Mouse (Mus musculus) spleen, adult 2 months (tissue): ENCODE results near the gene Ppp4r1. TPM values are rescaled to one million over a fixed set of nuclear protein-coding genes. Genes with fewer than 3 reads are reported as not detected.

Source experiments
- DNase-seq, 2 experiments: peaks; one replicate each; pipeline versions ENCODE4 v3.0.0 to v3.0.0-alpha.2; 2012 to 2021; ENCODE audit warnings: low spot score in 2 of 2, low read depth in 1 of 2
- H3K27ac ChIP-seq: fragments of 200-500 bp; 2 replicates; pipeline ENCODE4 v1.5.1; 2012; ENCODE audit warnings: low read length, inconsistent platforms; ENCODE audit not compliant: insufficient read depth
- H3K27me3 ChIP-seq: fragments of 200-500 bp; 2 replicates; pipeline ENCODE4 v1.6.1; 2012; ENCODE audit warnings: mild to moderate bottlenecking, moderate library complexity, low read length, inconsistent platforms; ENCODE audit not compliant: control insufficient read depth, insufficient read depth
- H3K36me3 ChIP-seq: fragments of 200-500 bp; 2 replicates; pipeline ENCODE4 v1.6.1; 2012; ENCODE audit warnings: mild to moderate bottlenecking, low read length, inconsistent platforms; ENCODE audit not compliant: control insufficient read depth, insufficient read depth
- H3K4me1 ChIP-seq: fragments of 200-500 bp; 2 replicates; pipeline ENCODE4 v1.6.1; 2011; ENCODE audit warnings: inconsistent platforms; ENCODE audit not compliant: control insufficient read depth, insufficient read depth, insufficient read length
- H3K4me3 ChIP-seq: fragments of 200-500 bp; 2 replicates; pipeline ENCODE4 v1.5.1; 2011; ENCODE audit warnings: mild to moderate bottlenecking, inconsistent platforms; ENCODE audit not compliant: insufficient read depth, insufficient read length; ENCODE audit errors: extremely low read depth
- CTCF ChIP-seq: fragments of 200-500 bp; IDR thresholded peaks from 2 replicates; pipeline ENCODE4 v1.5.1; 2011; ENCODE audit warnings: mild to moderate bottlenecking, inconsistent platforms; ENCODE audit not compliant: insufficient read depth, insufficient read length, insufficient replicate concordance; ENCODE audit errors: extremely low read depth
- POLR2A ChIP-seq: fragments of 200-500 bp; IDR thresholded peaks from 2 replicates; pipeline ENCODE4 v1.6.1; 2011; ENCODE audit warnings: low read depth, low read length, inconsistent platforms
- WGBS: fragments of 180-500 bp; shearing (Covaris S2); methylation state at CpG from one replicate; pipeline ENCODE4 v1.1.7; 2018; 5-methylcytosine and 5-hydroxymethylcytosine counted together
- polyA plus RNA-seq: library from polyadenylated mRNA; depleted of rRNA; stranded (reverse); fragments of >200 nt; gene quantifications from 2 replicates; pipeline ENCODE4 v1.2.3, GENCODE M21; 2012

The Ppp4r1 gene
- polyA plus RNA-seq, 1 experiment = 23.1 TPM

DNA sequence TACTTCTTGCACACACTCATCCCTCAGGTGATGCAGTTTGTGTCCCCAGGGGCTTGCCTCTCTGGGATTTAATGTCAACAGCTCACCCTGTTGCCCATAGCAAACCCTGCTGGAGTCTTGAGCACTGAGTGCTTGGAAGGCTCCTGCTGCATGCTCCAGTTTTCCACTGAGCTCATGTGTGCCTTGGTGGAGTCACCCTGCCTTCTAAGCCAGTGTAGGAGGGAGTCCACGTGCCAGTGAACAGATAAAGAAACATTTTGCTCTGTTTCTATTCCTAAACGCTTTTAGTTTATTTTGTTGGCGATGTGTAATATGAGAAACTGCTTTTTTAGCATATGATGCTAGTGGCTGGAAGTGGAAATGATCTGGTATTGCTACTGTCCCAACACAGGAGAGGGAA, 54.4 kb downstream of the Ppp4r1 start:
- WGBS = 94% methylated on average over 3 of the region's 3 CpGs
- Histone ChIP-seq H3K27me3 (no peaks in the 10 kb centered on the region), H3K4me1 (no peaks in the 10 kb centered on the region), H3K27ac (no peak overlapping the region), H3K4me3 (no peak overlapping the region), H3K36me3 (peaks cover 60% of the 10 kb centered on the region)
- DNase-seq = no peak
- TF ChIP-seq POLR2A (no peak), CTCF (no peak)

DNA sequence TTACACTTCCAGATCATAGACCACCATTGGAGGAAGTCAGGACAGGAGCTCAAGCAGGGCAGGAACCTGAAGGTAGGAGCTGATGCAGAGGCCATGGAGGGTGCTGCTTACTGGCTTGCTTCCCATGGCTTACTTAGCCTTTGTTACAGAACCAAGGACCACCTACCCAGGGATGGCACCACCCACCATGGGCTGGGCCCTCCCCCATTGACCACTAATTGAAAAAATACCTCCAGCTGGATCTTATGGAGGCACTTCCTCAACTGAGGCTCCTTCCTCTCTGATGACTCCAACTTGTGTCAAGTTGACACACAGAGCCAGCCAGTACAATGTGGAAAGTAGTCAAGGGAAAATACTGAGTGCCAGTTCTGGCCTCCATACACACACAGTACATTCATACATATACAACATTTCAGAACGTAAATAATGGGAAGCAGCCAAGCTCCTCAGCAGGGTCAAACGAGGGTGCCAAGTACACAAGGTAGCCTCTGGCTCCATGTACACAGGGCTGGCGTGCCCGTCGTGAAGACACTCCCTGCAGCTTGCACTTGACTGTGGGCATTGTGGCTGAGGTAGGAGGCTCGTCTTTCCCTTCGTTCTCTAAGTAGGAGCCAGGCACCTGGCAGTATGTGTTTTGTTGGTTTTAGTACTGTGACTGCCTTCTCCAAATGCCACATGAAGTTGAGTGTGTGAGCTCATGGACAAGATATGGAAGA, 57.3 kb downstream of the Ppp4r1 start:
- Histone ChIP-seq H3K27me3 (no peaks in the 10 kb centered on the region), H3K4me1 (no peaks in the 10 kb centered on the region), H3K36me3 (peaks cover 57% of the 10 kb centered on the region), H3K27ac (no peak overlapping the region), H3K4me3 (no peak overlapping the region)
- TF ChIP-seq CTCF (no peak), POLR2A (no peak)
- no peak for DNase-seq
- WGBS = 84% methylated on average over 7 of the region's 7 CpGs

DNA sequence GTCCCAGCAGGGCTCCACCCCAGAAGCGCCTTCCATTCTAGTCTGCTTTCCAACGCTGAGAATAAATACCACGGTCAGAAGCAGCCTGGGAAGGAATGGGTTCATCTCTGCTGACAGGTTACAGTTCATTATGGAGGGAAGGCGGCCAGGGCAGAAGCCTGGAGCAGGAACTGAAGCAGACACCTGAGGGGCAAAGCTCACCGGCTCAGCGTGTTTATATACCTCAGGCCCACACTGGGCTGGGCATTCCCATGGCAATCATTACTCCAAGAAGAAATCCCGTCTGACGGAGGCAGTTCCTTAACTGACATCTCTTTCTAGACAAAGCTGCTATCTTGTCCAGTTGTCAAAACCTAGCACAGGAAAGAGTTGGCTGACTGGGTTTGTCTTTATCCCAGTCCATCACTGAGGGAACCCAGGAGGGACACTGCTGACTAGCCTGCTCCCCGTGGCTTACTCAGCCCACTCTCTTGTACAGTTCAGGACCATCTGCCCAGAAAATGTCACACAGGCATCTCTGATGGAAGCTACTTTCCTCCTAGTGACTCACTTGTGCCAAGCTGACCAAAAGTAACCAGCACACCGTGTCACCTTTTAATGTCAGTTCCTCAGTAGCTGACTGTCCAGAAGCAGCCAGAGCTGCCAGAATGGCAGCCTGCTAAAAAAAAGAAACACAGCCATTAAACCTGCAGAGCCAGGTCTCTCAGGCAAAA, 60.5 kb downstream of the Ppp4r1 start:
- no peak overlapping the region for H3K4me3 ChIP-seq
- no peak for DNase-seq
- no peaks in the 10 kb centered on the region for H3K27me3 ChIP-seq
- H3K36me3 ChIP-seq = peaks cover 39% of the 10 kb centered on the region
- WGBS = 94% methylated on average over 10 of the region's 10 CpGs
- TF ChIP-seq CTCF (no peak), POLR2A (no peak)
- no peaks in the 10 kb centered on the region for H3K4me1 ChIP-seq
- H3K27ac ChIP-seq = no peak overlapping the region

DNA sequence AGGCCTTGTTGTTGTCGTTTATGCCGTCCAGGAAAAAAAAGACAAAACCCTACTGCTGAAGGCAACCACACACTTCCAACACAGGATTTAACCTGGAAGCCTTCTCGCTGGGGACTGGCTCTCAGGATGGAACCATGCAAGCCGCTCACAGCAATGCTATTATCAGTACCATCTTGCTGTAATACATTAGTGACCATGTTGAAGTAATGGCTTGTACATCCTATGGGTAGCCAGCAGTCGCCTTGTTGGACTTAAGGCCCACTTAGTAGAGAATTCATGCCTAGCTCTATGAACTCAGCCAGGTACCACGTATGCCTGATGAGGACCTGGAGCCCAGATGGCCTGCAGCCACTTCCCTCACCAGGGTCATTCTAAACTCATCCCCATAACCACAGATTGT, 63.0 kb downstream of the Ppp4r1 start:
- Histone ChIP-seq H3K27me3 (no peaks in the 10 kb centered on the region), H3K36me3 (peaks cover 41% of the 10 kb centered on the region), H3K4me1 (no peaks in the 10 kb centered on the region), H3K27ac (no peak overlapping the region), H3K4me3 (no peak overlapping the region)
- no peak for TF ChIP-seq CTCF
- no peak for TF ChIP-seq POLR2A
- DNase-seq = no peak
- WGBS = 92% methylated on average over 6 of the region's 6 CpGs

DNA sequence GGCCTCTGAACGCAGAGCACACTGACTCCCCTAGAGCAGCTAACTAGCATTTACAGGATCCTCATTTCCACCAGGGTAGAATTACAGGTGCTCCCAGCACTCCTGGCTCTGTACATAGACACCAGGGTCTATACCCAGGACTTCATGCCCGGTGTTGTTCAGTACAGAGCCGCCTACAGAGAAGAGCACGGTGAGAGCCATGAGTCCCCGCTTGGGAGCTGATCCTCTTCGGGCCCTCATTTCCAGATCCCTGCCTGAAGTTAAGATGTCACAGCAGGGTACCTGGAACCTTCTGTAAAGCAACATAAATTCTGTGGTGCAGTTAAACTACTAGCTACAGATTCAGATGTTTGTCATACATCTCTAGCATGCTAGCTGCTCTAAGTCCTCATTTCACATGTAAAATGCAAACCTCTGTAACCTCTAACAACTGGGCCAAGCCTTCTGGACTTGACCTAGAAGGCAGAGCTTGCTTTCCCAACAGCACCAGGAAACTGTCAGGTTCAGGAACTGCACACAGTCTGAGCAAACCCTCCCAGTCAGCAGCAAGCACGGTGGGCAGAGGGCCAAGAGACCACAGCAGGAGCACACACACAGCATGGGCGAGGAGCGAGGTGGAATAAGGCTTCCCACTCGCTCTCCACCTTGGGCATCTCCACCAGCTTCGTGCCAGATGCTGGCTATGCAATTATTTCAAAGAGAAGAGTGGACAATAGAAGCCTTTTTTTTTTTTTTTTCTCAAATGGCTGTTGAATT, 65.5 kb downstream of the Ppp4r1 start:
- peaks cover 40% of the 10 kb centered on the region for H3K36me3 ChIP-seq

DNA sequence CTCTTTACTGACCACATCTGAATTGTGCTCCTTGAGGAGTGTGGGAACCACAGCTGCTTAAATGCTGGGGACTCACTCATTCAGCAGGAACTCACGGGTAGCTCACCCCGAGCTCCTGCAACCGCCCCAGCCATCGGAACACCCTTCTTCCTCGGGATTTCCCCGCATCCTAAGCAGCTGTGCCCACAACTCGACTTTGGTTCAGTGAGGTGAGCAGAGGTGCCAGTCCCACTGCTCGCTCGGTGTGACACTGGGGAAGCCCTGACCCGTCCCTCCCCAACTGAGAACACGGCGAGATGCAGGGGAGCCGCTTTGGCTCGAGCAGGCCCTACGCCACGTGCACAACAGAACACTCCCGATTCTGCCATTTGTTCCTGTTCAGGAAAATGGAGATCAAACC, 68.1 kb downstream of the Ppp4r1 start:
- Histone ChIP-seq H3K4me1 (no peaks in the 10 kb centered on the region), H3K27ac (no peak overlapping the region), H3K36me3 (peaks cover 46% of the 10 kb centered on the region), H3K4me3 (no peak overlapping the region), H3K27me3 (no peaks in the 10 kb centered on the region)
- DNase-seq = no peak
- WGBS = 92% methylated on average over 17 of the region's 17 CpGs
- TF ChIP-seq CTCF (no peak), POLR2A (no peak)

More for the DNA sequence above, 65.5 kb downstream of the Ppp4r1 start:
- DNase-seq = no peak
- Histone ChIP-seq H3K4me1 (no peaks in the 10 kb centered on the region), H3K27me3 (no peaks in the 10 kb centered on the region), H3K27ac (no peak overlapping the region), H3K4me3 (no peak overlapping the region)
- 90% methylated on average over 11 of the region's 11 CpGs for WGBS
- TF ChIP-seq POLR2A = no peak
- no peak for TF ChIP-seq CTCF
